Mouse (Mus musculus) limb, embryonic 12.5 days (tissue): Measurements from ENCODE around the gene Trim2. TPM values are rescaled to one million over a fixed set of nuclear protein-coding genes. Genes with fewer than 3 reads are reported as not detected.

Experiments used
- polyA plus RNA-seq: library from polyadenylated mRNA; unstranded; fragments of >200 nt; fragmentation: Nextera tagmentation; extraction: Ambion mirVana; gene quantifications from 2 replicates; pipeline ENCODE4 v1.2.1, GENCODE M21; 2016

The Trim2 gene
- polyA plus RNA-seq, 1 experiment from 2014 or later = 18.5 TPM

Other genes with a start within 250 kb of the Trim2 start
- gene Mnd1, start 151.1 kb downstream of the Trim2 start, polyA plus RNA-seq = 14.0 TPM in 2 replicates
- 0.35 and 0.88 TPM in 2 replicates for gene Gm6525, start 132.8 kb downstream of the Trim2 start, polyA plus RNA-seq
- 5.5 and 9.4 TPM in 2 replicates for gene Fhdc1, start 173.6 kb upstream of the Trim2 start, polyA plus RNA-seq